Mouse (Mus musculus): ENCODE results near the gene Calr3. TPM values are rescaled to one million over a fixed set of nuclear protein-coding genes. Genes with fewer than 3 reads are reported as not detected.

Gene Calr3
- polyA plus RNA-seq (2017; shearing (Covaris generic)): under 1 TPM; 0.86 to 0.94 TPM

DNA sequence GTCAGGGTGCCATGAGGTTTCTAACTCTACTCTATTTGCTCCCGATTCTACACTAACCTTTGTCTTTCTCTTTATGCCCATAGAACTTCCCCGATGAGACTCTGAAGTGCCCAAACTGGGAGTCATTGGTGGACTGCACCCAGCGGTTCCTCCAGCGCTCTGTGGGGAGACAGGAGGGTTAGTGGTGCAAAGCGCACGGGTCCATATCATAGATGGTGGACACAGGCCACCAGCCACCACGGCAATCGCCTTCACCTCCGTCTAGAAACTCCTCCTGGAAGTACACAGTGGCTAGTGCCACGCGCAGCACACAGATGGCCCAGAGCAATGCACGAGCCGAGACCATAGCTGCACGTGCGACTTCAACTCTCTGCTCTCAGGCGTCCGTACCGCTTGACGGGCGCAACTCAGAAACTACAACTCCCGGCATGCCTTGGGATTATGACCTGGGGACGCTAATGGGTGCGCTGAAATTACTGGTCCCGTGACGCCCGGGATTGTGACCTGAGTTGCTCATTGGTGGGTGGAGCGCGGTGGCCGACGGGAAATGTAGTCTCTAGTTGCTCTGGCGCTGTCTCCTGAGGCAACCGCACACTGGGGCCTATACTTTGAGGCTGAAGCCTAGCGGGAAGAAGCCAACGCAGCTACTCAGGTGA lies at the start of gene Calr3, which contains the start of gene 1700030K09Rik:
Gene Calr3 (minus strand): TSS at position 533 of the 656 bp plus-strand sequence.
Gene 1700030K09Rik (plus strand): TSS at position 543 of the 656 bp plus-strand sequence.
- peak; percentile 100 for ATAC-seq

GRCm38 (mm10) chr8:72493381-72493780 lies 49.7 kb upstream of the Calr3 start:
- ATAC-seq: no peak

GRCm38 (mm10) chr8:72492622-72493081 lies 49.0 kb upstream of the Calr3 start:
- peak; percentile 84 for ATAC-seq

GRCm38 (mm10) chr8:72491680-72492621 lies 48.3 kb upstream of the Calr3 start, which contains the start of gene Slc35e1:
Gene Slc35e1, minus strand, starts transcription at chr8:72492614.
- peak; percentile 36 for ATAC-seq

- ATAC-seq: no peak
Measured at GRCm38 (mm10) chr8:72491017-72491416, 47.3 kb upstream of the Calr3 start.

- no peak for ATAC-seq
Measured at GRCm38 (mm10) chr8:72487014-72487413, 43.3 kb upstream of the Calr3 start.

DNA sequence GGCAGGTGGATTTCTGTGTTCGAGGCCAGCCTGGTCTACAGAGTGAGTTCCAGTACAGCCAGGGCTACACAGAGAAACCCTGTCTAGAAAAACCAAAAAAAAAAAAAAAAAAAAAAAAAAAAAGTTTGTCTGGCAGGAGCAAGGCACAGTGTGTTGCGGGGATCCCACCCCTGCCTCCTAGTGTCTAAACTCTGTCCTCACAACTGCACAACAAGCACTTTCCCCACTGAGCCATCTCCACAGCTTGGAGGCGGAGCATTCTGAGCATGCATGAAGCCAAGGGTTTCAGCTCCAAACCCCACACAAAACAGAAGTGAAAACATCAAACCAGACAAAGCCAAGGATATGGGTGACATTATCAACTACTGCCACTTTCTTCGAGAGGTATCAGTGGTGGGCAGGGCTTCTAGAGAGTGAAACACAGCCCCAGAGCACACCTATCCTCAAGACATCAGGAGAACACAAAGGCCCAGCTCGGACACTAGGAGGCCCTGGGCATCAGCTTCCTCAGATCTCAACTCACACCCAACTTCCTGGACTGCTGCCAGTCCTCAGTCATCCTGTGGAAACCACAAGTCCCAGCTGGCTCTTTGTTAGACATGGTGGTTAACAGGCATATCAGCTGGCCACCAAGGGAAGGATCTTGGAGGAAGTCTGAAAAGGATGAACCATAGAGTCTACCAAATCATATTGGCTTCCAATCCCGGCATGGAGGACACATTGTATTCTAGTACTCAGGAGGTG lies 42.0 kb upstream of the Calr3 start:
- ATAC-seq: peak; percentile 26

DNA sequence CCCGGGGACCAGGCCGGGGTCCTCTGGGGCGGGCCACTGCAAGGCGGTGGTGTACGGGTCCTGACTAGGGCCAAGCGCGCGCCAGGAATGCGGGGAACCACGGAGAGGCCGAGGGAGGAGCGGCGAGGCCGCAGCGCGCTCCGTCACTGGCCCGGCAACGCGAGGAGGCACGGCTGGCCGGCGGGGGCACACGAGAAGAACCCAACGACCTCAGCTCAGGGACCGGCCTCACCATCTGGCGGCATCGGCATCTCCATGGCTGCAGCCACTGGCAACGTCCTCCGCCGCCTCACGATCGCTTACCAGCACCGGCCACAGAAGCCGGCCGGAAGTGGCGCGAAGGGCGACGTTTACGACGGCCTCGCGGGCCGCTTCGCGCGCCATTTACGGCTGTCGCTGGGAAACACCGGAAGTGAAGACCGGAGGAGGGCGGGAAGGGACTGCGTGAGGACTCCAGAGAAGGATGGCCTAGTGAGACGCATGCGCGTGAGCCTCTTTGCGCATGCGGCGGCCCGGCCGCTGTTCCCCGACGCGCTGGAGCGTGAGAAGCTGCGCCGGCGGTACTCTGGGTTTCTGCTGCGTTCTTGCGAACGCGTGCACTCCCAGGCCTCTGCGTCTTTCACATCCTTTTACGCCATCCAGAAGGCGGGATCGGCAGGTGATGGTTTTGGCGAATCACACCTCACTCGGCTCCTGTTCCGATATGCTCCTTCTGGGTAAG lies 31.3 kb upstream of the Calr3 start, which contains the start of gene Cherp:
Gene Cherp (minus strand): TSS at position 401 of the 721 bp plus-strand sequence.
- ATAC-seq: peak; percentile 93

- no peak for ATAC-seq
Measured at GRCm38 (mm10) chr8:72470684-72471083, 27.0 kb upstream of the Calr3 start.

GRCm38 (mm10) chr8:72469984-72470383 lies 26.3 kb upstream of the Calr3 start:
- ATAC-seq: no peak

DNA sequence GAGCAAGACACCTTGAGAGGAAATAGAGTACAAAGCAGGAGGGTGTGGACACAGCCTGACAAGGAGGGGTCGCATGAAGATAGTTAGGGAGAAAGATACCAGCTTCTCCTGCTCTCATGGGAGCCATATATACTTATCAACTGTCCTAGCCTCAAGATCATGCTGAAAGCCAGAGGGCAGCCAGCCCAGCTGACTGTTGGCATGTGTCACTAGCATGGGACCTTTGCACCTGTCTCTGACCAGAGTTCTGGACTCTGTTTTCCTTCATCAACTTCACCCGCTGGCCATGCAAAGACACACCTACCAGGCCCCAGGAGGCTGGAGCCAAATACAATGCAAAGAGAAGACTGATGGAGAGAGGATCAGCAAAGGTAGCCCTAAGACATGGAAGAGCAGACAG lies 25.6 kb upstream of the Calr3 start:
- no peak for ATAC-seq

DNA sequence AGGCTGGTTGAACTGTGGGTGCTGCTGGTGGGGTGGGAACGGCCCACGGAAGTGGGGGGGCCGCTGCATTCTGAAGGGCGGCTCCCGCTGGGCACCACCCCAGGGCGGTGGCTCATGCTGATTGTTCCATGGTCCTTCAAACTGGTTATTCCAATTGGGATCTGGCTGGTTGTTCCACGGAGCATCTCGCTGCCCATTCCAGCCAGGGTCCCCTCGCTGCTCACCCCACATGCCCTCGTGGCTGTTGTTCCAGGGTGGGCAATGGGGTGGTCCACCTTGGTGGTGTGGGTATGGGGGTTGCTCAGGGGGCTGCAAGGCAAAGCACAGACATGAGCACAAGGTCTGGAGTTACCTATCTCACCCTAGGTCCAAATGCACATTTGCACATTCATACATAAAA lies 20.5 kb upstream of the Calr3 start:
- no peak for ATAC-seq

- ATAC-seq: no peak
Measured at GRCm38 (mm10) chr8:72459881-72460533, 16.3 kb upstream of the Calr3 start.

DNA sequence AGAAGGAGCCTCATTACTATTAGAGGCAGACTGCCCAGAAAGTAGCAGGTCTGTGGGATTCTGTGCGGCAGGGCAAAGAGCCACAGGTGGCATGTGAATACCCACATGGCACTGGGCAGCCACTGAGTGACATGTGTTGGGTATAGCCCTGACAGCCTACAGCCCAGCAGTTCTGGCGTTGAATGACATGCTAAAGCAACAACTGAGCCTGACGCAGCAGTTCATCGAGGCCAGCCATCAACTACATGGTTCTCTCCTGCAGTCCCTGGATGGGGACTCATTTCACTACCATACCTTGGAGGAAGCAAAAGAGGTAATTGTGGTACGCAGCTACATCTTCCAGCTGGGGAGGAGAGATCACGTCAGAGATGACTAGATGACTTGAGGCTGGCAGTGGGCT lies 14.8 kb upstream of the Calr3 start:
- ATAC-seq: no peak

- ATAC-seq: no peak
Measured at GRCm38 (mm10) chr8:72457806-72458205, 14.1 kb upstream of the Calr3 start.

DNA sequence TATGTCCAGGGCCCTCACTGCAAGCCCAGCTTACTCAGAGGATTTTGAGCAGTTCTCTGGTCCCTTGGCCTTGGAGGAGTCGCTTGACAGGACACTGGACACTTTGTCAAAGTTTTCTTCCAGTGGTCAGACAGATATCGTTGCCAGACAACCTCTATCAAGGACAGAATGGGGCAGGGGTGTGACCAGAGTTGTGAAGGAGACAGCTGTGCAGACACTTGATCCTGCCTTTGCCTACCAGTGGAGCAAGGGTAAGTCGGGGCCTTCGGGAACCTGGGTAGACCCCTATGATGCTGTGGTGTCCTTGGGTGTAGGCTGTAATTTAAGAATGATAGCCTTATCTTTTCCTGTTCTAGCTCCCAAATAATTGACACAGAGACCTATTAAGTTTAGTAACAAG lies 11.6 kb upstream of the Calr3 start:
- ATAC-seq: no peak

DNA sequence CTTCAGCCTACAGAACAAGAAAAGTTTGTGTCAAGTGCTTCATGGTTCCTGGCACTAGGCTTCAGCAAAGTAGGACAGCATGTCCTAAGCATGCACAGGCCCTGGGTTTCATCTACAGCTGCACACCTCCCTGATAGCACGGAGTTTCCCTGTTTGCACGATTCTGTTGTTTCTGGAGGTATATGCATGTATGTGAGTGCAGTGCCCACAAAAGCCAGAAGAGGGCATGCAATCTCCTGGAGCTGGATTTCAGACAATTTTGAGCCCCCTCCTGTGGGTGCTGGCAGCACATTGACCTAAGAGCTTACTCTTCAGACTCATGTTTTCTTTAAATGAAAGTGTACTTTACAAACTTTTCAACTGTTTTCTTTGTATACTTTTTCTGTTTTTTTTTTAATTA lies 10.2 kb upstream of the Calr3 start:
- ATAC-seq: no peak

- no peak for ATAC-seq
Measured at GRCm38 (mm10) chr8:72451516-72451915, 7.8 kb upstream of the Calr3 start.

- no peak for ATAC-seq
Measured at GRCm38 (mm10) chr8:72445071-72445470, 1.4 kb upstream of the Calr3 start.

DNA sequence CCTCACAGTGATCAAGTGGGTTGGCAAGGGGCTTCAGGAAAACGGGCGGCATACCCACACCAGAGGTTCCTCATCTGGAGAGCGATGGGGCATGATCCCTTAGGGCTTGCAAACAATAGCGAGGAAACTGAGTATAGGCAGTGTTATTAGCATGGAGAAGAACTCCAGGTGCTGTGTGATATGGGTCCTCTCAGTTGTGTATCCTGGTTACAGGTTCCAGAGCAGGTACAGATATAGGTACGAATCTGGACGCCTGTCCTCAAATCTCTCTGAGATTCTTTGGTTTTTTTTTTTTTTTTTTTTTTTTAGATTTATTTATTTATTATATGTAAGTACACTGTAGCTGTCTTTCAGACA lies 302 bp upstream of the Calr3 start:
- peak; percentile 18 for ATAC-seq

DNA sequence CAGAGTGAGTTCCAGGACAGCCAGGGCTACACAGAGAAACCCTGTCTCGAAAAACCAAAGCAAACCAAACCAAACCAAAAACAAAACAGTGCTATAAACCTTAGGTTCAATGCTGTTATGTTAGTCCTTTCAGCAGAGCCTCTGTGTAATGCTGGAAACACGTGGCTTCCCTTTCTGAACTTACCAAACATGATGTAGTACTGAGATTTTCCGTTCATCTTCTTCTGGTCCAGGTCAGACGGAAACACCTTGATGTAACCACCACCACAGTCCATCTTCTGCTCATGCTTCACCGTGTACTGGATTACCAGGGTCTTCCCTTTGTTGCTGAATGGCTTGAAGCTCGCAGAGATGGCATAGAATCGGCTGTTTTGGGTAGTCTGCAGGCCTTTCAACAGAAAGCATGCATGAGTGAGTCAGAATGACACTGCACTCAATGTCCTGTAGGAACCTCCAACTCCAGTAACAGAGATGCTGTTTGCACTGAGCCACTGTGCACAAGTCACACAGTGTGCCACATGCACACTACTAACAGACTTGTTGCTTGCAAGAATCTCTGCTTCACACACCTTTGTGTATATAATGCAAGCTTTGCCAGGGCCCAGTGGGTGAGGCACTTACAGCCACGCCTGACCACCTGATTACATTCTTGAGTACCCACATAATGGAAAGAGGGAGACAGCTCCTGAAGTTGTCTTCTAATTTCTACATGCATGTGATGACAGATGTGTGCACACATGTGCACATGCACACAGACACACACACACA lies 5.2 kb downstream of the Calr3 start:
- ATAC-seq: no peak

Data from CD4-positive, CD25-positive, alpha-beta regulatory T cell, adult 4 months (primary cell).